18 mouse cellular contexts compared by ENCODE assay signal in the genomic region with DNA sequence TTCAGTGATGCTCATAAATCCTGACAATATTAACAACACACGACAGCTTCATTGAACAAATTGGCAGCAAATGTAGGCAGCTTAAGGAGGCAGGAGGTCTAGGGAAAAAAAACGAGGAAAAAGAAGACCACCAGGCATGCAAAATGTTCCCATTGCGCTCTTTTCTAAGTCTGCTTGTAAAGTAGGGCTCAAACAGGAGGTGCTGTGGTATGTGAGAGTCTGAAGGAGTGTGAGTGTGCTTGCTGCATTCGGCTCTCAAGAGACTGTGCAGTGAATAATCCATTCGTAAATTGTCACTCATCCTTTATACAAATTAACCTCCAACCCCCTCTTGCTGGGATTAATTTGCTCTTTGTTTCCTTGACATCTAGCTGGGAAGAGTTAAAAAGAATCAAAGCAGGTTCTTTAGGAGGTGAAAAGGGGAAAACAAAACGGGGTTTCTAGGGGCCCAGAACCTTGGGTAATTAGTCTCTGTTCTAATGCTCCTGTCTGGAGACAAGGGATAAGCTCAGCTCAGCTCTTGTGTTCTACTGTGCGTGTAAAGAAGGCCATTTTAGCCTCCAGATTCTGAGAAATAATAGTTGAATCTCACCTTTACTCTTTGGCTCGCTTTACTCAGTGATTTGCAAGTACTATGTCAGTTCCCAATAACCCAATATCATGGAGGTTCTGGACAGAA.
A peak's percentile ranks its signal among the peaks of the same experiment; 100 is the strongest.
DNase-seq lines count a peak whose midpoint lies in the region; ATAC-seq and TF ChIP-seq lines count a peak whose summit lies in the region.
"Had no signal": no experiment of that assay in that cellular context is flagged by ENCODE, and none has a peak within 500 bp of the region (broad histone marks: within the 10 kb centered on the region; RNA-seq: fewer than 3 reads in every experiment).

No protein-coding gene starts in this region.

- H3K4me1 ChIP-seq in kidney, postnatal 0 days (replicated peaks; ENCODE audit: insufficient read depth, low read length): no peaks in the 10 kb centered on the region
- no peaks in the 10 kb centered on the region for H3K4me1 ChIP-seq in kidney, embryonic 15.5 days
- H3K4me1 ChIP-seq in forebrain, embryonic 12.5 days: peaks cover 10% of the 10 kb centered on the region
- peaks cover 12% of the 10 kb centered on the region for H3K4me1 ChIP-seq in hindbrain, embryonic 14.5 days (replicated peaks; ENCODE audit: control insufficient read depth, insufficient read depth, low read length)
- H3K4me1 ChIP-seq: intestine, embryonic 15.5 days; lung, embryonic 15.5 days; megakaryocyte, embryonic 14.5 days had no signal

- H3K36me3 ChIP-seq in kidney, postnatal 0 days (ENCODE audit: insufficient read depth, low read length): no peaks in the 10 kb centered on the region
- H3K36me3 ChIP-seq in kidney, embryonic 15.5 days: no peaks in the 10 kb centered on the region
- no peaks in the 10 kb centered on the region for H3K36me3 ChIP-seq in forebrain, embryonic 12.5 days (replicated peaks)
- H3K36me3 ChIP-seq in hindbrain, embryonic 14.5 days (replicated peaks; ENCODE audit: control insufficient read depth, insufficient read depth): no peaks in the 10 kb centered on the region
- H3K36me3 ChIP-seq: intestine, embryonic 15.5 days; lung, embryonic 15.5 days had no signal

- no peak overlapping the region for H3K4me2 ChIP-seq in kidney, postnatal 0 days (ENCODE audit: low read length)
- H3K4me2 ChIP-seq in kidney, embryonic 15.5 days: no peak overlapping the region
- no peak overlapping the region; the same call in 1 of the 2 replicates for H3K4me2 ChIP-seq in forebrain, embryonic 12.5 days
- no peak overlapping the region for H3K4me2 ChIP-seq in hindbrain, embryonic 14.5 days (replicated peaks)
- H3K4me2 ChIP-seq: intestine, embryonic 15.5 days; lung, embryonic 15.5 days had no signal

- H3K4me3 ChIP-seq in kidney, postnatal 0 days (replicated peaks; ENCODE audit: low read depth, low read length): no peak overlapping the region
- H3K4me3 ChIP-seq in kidney, embryonic 15.5 days (replicated peaks): no peak overlapping the region
- no peak overlapping the region for H3K4me3 ChIP-seq in forebrain, embryonic 12.5 days (replicated peaks)
- H3K4me3 ChIP-seq in hindbrain, embryonic 14.5 days (replicated peaks; ENCODE audit: low read length): no peak overlapping the region
- H3K4me3 ChIP-seq: erythroblast, embryonic 14.5 days; gastrocnemius, adult 2 months; heart, adult 2 months; intestine, embryonic 15.5 days; lung, embryonic 15.5 days; megakaryocyte, embryonic 14.5 days had no signal

- no peak overlapping the region for H3K27ac ChIP-seq in kidney, postnatal 0 days
- no peak overlapping the region for H3K27ac ChIP-seq in kidney, embryonic 15.5 days
- H3K27ac ChIP-seq in forebrain, embryonic 12.5 days: no peak overlapping the region
- no peak overlapping the region for H3K27ac ChIP-seq in hindbrain, embryonic 14.5 days
- H3K27ac ChIP-seq: gastrocnemius, adult 2 months; heart, adult 2 months; intestine, embryonic 15.5 days; lung, embryonic 15.5 days had no signal

- H3K9me3 ChIP-seq in kidney, postnatal 0 days (replicated peaks; ENCODE audit: low read length): no peaks in the 10 kb centered on the region
- H3K9me3 ChIP-seq in kidney, embryonic 15.5 days (replicated peaks): no peaks in the 10 kb centered on the region
- H3K9me3 ChIP-seq in forebrain, embryonic 12.5 days: no peaks in the 10 kb centered on the region
- H3K9me3 ChIP-seq in hindbrain, embryonic 14.5 days (ENCODE audit: control insufficient read depth, low read length): no peaks in the 10 kb centered on the region
- H3K9me3 ChIP-seq: intestine, embryonic 15.5 days; lung, embryonic 15.5 days; megakaryocyte, embryonic 14.5 days had no signal

- H3K27me3 ChIP-seq in kidney, postnatal 0 days (ENCODE audit: insufficient read depth, low read length): no peaks in the 10 kb centered on the region
- H3K27me3 ChIP-seq in kidney, embryonic 15.5 days: no peaks in the 10 kb centered on the region
- peaks cover 3% of the 10 kb centered on the region; the same call in 1 of the 2 replicates for H3K27me3 ChIP-seq in forebrain, embryonic 12.5 days
- H3K27me3 ChIP-seq in hindbrain, embryonic 14.5 days (ENCODE audit: control insufficient read depth, insufficient read depth, low read length): peaks cover 4% of the 10 kb centered on the region; the same call in 1 of the 2 replicates
- H3K27me3 ChIP-seq: intestine, embryonic 15.5 days; lung, embryonic 15.5 days; megakaryocyte, embryonic 14.5 days had no signal

- intact Hi-C loops in gastrocnemius, postnatal 14 days (cut with DNase I; ENCODE audit: low total_unique reads): no loop called here

- peak; percentile 4 for DNase-seq in kidney, postnatal 0 days (ENCODE audit: low spot score)
- DNase-seq in embryo, embryonic 10.5 days (ENCODE audit: low spot score): peak; percentile 23
- peak; percentile 51 for DNase-seq in hindbrain, embryonic 14.5 days (ENCODE audit: low spot score)
- DNase-seq in gastrocnemius, postnatal 14 days: no peak
- DNase-seq in ovary, postnatal 36 days (ENCODE audit: low spot score): no peak
- DNase-seq: cerebellum, adult 2 months; gastrocnemius, adult 2 months; heart, adult 2 months; liver; spleen, adult 18-20 months; thymus, postnatal 36 days had no signal

- no peak for TF ChIP-seq CTCF in kidney, postnatal 0 days (IDR thresholded peaks at IDR 0.05; ENCODE audit: low read depth)

- ATAC-seq in kidney, postnatal 0 days (replicated peaks; ENCODE audit: low FRiP score, low read depth): no peak
- no peak for ATAC-seq in kidney, embryonic 15.5 days (replicated peaks; ENCODE audit: low FRiP score)
- peak; percentile 63; the same call in 1 of the 2 replicates for ATAC-seq in forebrain, embryonic 12.5 days (ENCODE audit: low FRiP score)
- ATAC-seq in hindbrain, embryonic 14.5 days (ENCODE audit: low FRiP score): no peak; the same call in 1 of the 2 replicates
- no peak for ATAC-seq in megakaryocyte, adult 5-6 weeks (ENCODE audit: poor library complexity, severe bottlenecking)
- ATAC-seq: intestine, embryonic 15.5 days had no signal

- no peak overlapping the region for H3K9ac ChIP-seq in kidney, postnatal 0 days (ENCODE audit: low read depth, low read length)
- H3K9ac ChIP-seq in kidney, embryonic 15.5 days: no peak overlapping the region
- no peak overlapping the region for H3K9ac ChIP-seq in forebrain, embryonic 12.5 days
- H3K9ac ChIP-seq in hindbrain, embryonic 14.5 days: no peak overlapping the region
- H3K9ac ChIP-seq: intestine, embryonic 15.5 days; lung, embryonic 15.5 days had no signal

- WGBS in kidney, postnatal 0 days: 38% methylated on average over 8 of the region's 8 CpGs
- WGBS in kidney, embryonic 15.5 days: 45% methylated on average over 8 of the region's 8 CpGs
- 3% methylated on average over 8 of the region's 8 CpGs for WGBS in forebrain, embryonic 12.5 days
- WGBS in hindbrain, embryonic 14.5 days: 13% methylated on average over 8 of the region's 8 CpGs

Comparison
In these comparisons a context has a peak if more than half of its experiments do, and no peak if none do; other contexts are left out.
1. DNase-seq: peak in kidney, postnatal 0 days (single experiment), embryo, embryonic 10.5 days (single experiment) and hindbrain, embryonic 14.5 days (single experiment); none in gastrocnemius, postnatal 14 days (single experiment) and ovary, postnatal 36 days (single experiment).